In genomic region chr15:28181862-28182261, GRCm38 (mm10) we compare ENCODE assay signal across 8 mouse cellular contexts. TPM values are rescaled to one million over a fixed set of nuclear protein-coding genes. Genes with fewer than 3 reads are reported as not detected.
DNase-seq lines count a peak whose midpoint lies in the region; ATAC-seq lines count a peak whose summit lies in the region.

No protein-coding gene starts in this region.

- no peak overlapping the region for H3K27ac ChIP-seq in hindbrain, embryonic 16.5 days (ENCODE audit: low read depth, low read length)

- no peaks in the 10 kb centered on the region for H3K36me3 ChIP-seq in hindbrain, embryonic 16.5 days (ENCODE audit: control insufficient read depth, insufficient read depth, low read length)

- H3K27me3 ChIP-seq in hindbrain, embryonic 16.5 days (replicated peaks; ENCODE audit: control insufficient read depth, insufficient read depth, low read length): no peaks in the 10 kb centered on the region

- H3K4me1 ChIP-seq in hindbrain, embryonic 16.5 days (ENCODE audit: control insufficient read depth, insufficient read depth, low read depth, low read length): peaks cover 4% of the 10 kb centered on the region; the same call in 1 of the 2 replicates

- H3K4me2 ChIP-seq in hindbrain, embryonic 16.5 days (ENCODE audit: low read length): peak overlapping the region; percentile 88

- peak; percentile 88 for ATAC-seq in hindbrain, embryonic 16.5 days

- H3K9ac ChIP-seq in hindbrain, embryonic 16.5 days (ENCODE audit: low read depth, low read length): peak overlapping the region; percentile 60

- WGBS in hindbrain, embryonic 16.5 days: 16% methylated on average over 10 of the region's 10 CpGs

- H3K9me3 ChIP-seq in hindbrain, embryonic 16.5 days (ENCODE audit: control insufficient read depth, low read length): no peaks in the 10 kb centered on the region

- peak overlapping the region; percentile 44 for H3K4me3 ChIP-seq in hindbrain, embryonic 16.5 days (ENCODE audit: low read length)

- DNase-seq in R1 (ENCODE audit: low read depth, low spot score): peak; percentile 73
- peak; percentile 90 to 91 for DNase-seq in cerebellum, postnatal 14 days
- peak; percentile 73 for DNase-seq in gastrocnemius, adult 18-20 months (ENCODE audit: low spot score)
- DNase-seq in left cerebral cortex, adult 11 months (ENCODE audit: low spot score): peak; percentile 70
- peak; percentile 86 for DNase-seq in lung, postnatal 36 days
- peak; percentile 71 for DNase-seq in retina, postnatal 7 days (ENCODE audit: low read depth, low spot score)
- DNase-seq in urinary bladder, adult 2 months (ENCODE audit: low spot score): peak; percentile 23

RNA-seq across cellular contexts. Expression of gene Dnah5, which starts 21.7 kb away (rescaled TPM):
- under 1 TPM in 1 of 2 experiments, not detected in 1; 0.02 TPM for total RNA-seq in gastrocnemius, adult 18-20 months (2021)
- 0.15 and 0.21 TPM in 2 replicates for polyA plus RNA-seq in hindbrain, embryonic 16.5 days (2015; fragmentation: Nextera tagmentation; extraction: Ambion mirVana)
- polyA plus RNA-seq in urinary bladder, adult 2 months (2012; rRNA removed): under 0.01 and 0.01 TPM in 2 replicates

Comparison
In these comparisons a context has a peak if more than half of its experiments do, and no peak if none do; other contexts are left out.
1. DNase-seq: peak in every context shown above with its lines; median percentile 90 in cerebellum, postnatal 14 days; 86 in lung, postnatal 36 days; 73 in R1; 73 in gastrocnemius, adult 18-20 months; 71 in retina, postnatal 7 days; 70 in left cerebral cortex, adult 11 months; 23 in urinary bladder, adult 2 months.